Mouse (Mus musculus) limb, embryonic 13.5 days (tissue): ENCODE measurements around the gene Tgm4. TPM values are rescaled to one million over a fixed set of nuclear protein-coding genes. Genes with fewer than 3 reads are reported as not detected.

Experiments
- ATAC-seq: fragments of 200-750 bp; cut with Nextera tagmentation; 2 replicates; pipeline ENCODE4 v1.8.0; 2017; ENCODE audit warnings: low read depth, moderate number of reproducible peaks, moderate TSS enrichment; ENCODE audit not compliant: low FRiP score
- H3K27ac ChIP-seq: fragments of 300-500 bp; sonication (generic); 2 replicates; pipeline ENCODE4 v1.5.1; 2015; ENCODE audit warnings: inconsistent platforms, mild to moderate bottlenecking, moderate library complexity
- H3K27me3 ChIP-seq: fragments of 300-500 bp; sonication (generic); 2 replicates; pipeline ENCODE4 v1.6.1; 2015; ENCODE audit warnings: mild to moderate bottlenecking, inconsistent platforms
- H3K36me3 ChIP-seq: fragments of 300-500 bp; sonication (generic); 2 replicates; pipeline ENCODE4 v1.6.1; 2015; ENCODE audit warnings: inconsistent platforms, mild to moderate bottlenecking, moderate library complexity
- H3K4me1 ChIP-seq: fragments of 300-500 bp; sonication (generic); 2 replicates; pipeline ENCODE4 v1.6.1; 2015; ENCODE audit warnings: inconsistent platforms
- H3K4me2 ChIP-seq: fragments of 300-500 bp; sonication (generic); replicated peaks from 2 replicates; pipeline ENCODE4 v1.6.1; 2015; ENCODE audit warnings: inconsistent platforms, mild to moderate bottlenecking, moderate library complexity
- H3K4me3 ChIP-seq: fragments of 300-500 bp; sonication (generic); 2 replicates; pipeline ENCODE4 v1.5.1; 2015; ENCODE audit warnings: moderate library complexity, mild to moderate bottlenecking, inconsistent platforms
- H3K9ac ChIP-seq: fragments of 300-500 bp; sonication (generic); 2 replicates; pipeline ENCODE4 v1.6.1; 2015; ENCODE audit warnings: mild to moderate bottlenecking, inconsistent platforms
- H3K9me3 ChIP-seq: fragments of 300-500 bp; sonication (generic); 2 replicates; pipeline ENCODE4 v1.6.1; 2016; ENCODE audit warnings: inconsistent platforms
- WGBS: fragments of 180-500 bp; shearing (Covaris S2); methylation state at CpG from one replicate; pipeline ENCODE4 v1.1.7; 2015; 5-methylcytosine and 5-hydroxymethylcytosine counted together
- polyA plus RNA-seq: library from polyadenylated mRNA; unstranded; fragments of >200 nt; fragmentation: Nextera tagmentation; extraction: Ambion mirVana; gene quantifications from 2 replicates; pipeline ENCODE4 v1.2.1, GENCODE M21; 2015

Tgm4 gene
- polyA plus RNA-seq, 1 experiment from 2014 or later, result 0.78 TPM

DNA sequence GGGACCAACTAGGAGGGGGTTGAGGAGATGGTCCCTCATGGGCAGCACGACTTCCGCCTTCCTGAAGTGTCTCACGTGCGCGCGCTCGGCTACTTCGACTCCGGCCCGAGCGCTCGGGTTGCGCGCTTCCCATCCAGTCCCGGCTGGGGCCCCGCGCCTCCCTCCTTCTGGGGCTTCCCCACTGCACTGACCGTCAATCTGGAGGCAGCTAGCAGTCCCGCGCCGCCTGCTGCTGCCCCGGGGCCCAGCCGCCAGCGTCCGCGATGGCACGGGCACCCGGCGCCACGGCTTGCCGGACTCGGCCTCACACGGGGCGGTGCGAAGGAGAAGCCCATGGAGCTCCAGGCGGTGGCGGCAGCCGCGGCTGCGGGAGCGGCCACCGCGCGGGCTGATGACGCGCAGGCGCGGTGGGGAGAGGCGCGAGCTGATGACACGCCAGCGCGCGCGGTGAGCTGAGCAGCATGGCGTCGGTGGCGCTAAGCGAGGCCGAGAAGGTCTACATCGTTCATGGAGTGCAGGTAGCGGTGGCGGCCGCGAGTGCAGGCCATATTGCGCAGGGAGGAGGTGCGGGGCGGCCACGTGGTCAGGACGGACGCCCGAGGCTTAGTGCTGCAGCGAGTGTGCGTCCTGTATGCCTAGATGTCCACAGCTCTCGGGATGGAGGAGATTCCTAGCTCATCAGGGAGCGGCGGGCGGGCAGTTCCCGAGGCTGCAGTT lies 78.4 kb downstream of the Tgm4 start, which contains the start of the genes Zdhhc3 and Exosc7:
Gene Zdhhc3 (minus strand): TSS at position 401 of the 717 bp plus-strand sequence.
Gene Exosc7 (plus strand): TSS at position 411 of the 717 bp plus-strand sequence.
- Histone ChIP-seq H3K9ac (peak within 1 kb of the TSS; percentile 95), H3K4me1 (peaks cover 20% of the 10 kb centered on the region), H3K9me3 (no peaks in the 10 kb centered on the region), H3K4me3 (peak within 1 kb of the TSS; percentile 92), H3K27me3 (no peaks in the 10 kb centered on the region), H3K4me2 (peak within 1 kb of the TSS; percentile 94), H3K36me3 (peaks cover 14% of the 10 kb centered on the region), H3K27ac (peak within 1 kb of the TSS; percentile 90)
- peak; percentile 93 for ATAC-seq
- WGBS, result under 1% methylated on average over 79 of the region's 79 CpGs

DNA sequence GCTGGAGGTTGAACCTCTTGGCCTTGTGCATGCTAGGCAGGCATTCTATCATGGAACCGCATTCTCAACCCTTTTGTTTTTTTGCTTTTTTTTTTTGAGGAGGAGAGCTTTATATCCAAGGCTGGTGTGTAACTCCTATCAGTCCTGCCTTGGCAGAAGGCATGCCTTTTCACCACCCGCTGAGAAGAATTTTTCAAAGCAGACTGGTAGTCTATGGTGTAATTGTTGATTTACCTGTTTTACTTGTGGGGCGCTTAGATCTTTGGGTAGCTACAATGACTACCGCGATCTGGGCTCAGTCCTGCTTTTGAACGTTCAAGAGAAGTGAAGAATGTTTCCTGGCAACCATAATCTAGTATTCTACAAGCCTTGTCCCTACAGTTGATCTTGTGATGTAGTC lies 79.4 kb downstream of the Tgm4 start:
- no peaks in the 10 kb centered on the region for H3K27me3 ChIP-seq
- H3K9me3 ChIP-seq, result no peaks in the 10 kb centered on the region
- ATAC-seq, result no peak
- H3K4me2 ChIP-seq, result peak overlapping the region; percentile 94
- H3K4me3 ChIP-seq, result peak overlapping the region; percentile 92
- WGBS, result 67% methylated on average over 6 of the region's 6 CpGs
- peaks cover 24% of the 10 kb centered on the region for H3K36me3 ChIP-seq
- H3K9ac ChIP-seq, result peak overlapping the region; percentile 95
- H3K27ac ChIP-seq, result no peak overlapping the region; the same call in 1 of the 2 replicates
- peaks cover 20% of the 10 kb centered on the region for H3K4me1 ChIP-seq

DNA sequence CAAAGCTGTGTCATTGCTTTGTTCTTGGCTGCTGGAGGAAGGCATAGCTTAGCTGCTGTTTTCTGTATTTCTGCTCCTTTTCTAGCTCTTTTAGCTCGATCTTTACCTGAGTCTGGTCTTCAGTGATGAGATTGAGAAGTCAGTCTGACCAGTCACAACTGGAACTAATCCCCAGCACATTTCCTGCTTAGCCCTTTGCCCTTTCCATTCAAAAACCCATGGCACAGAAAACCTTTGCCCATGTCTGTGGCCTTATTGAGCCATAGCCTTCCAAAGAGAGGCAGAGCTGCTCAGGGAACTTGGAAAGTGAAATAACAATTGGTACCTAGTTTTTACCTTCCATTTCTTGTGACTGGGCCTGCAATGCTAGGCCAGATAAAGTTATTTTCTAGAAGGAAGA lies 81.0 kb downstream of the Tgm4 start:
- Histone ChIP-seq H3K4me1 (peaks cover 20% of the 10 kb centered on the region), H3K4me2 (no peak overlapping the region), H3K36me3 (peaks cover 41% of the 10 kb centered on the region), H3K4me3 (no peak overlapping the region), H3K9me3 (no peaks in the 10 kb centered on the region), H3K27ac (no peak overlapping the region), H3K9ac (no peak overlapping the region), H3K27me3 (no peaks in the 10 kb centered on the region)
- 90% methylated on average over 1 of the region's 1 CpGs for WGBS
- ATAC-seq, result no peak

Other genes starting within 250 kb of the Tgm4 start
- gene Tcaim, start 229.2 kb upstream of the Tgm4 start, polyA plus RNA-seq, result 8.4 TPM in 2 replicates
- gene Gm35549, start 190.7 kb upstream of the Tgm4 start, polyA plus RNA-seq, result 0.34 and 0.67 TPM in 2 replicates
- 75.2 and 88.0 TPM in 2 replicates for gene Zfp445, start 168.7 kb upstream of the Tgm4 start, polyA plus RNA-seq
- gene Zkscan7, start 149.0 kb upstream of the Tgm4 start, polyA plus RNA-seq, result 3.7 and 4.9 TPM in 2 replicates
- 29.6 and 32.2 TPM in 2 replicates for gene Zfp105, start 111.7 kb upstream of the Tgm4 start, polyA plus RNA-seq
- 33.5 and 33.7 TPM in 2 replicates for gene 1110059G10Rik, start 83.7 kb upstream of the Tgm4 start, polyA plus RNA-seq
- gene Kif15, start 83.7 kb upstream of the Tgm4 start, polyA plus RNA-seq, result 58.2 and 63.6 TPM in 2 replicates
- 21.0 and 23.3 TPM in 2 replicates for gene Tmem42, start 13.4 kb upstream of the Tgm4 start, polyA plus RNA-seq
- gene Zdhhc3, start 78.5 kb downstream of the Tgm4 start, polyA plus RNA-seq, result 68.5 and 70.2 TPM in 2 replicates
- 97.0 and 99.0 TPM in 2 replicates for gene Exosc7, start 78.5 kb downstream of the Tgm4 start, polyA plus RNA-seq
- 0.24 and 0.32 TPM in 2 replicates for gene Clec3b, start 116.2 kb downstream of the Tgm4 start, polyA plus RNA-seq
- gene Cdcp1, start 181.3 kb downstream of the Tgm4 start, polyA plus RNA-seq, result 4.8 and 5.3 TPM in 2 replicates
- gene Tmem158, start 226.0 kb downstream of the Tgm4 start, polyA plus RNA-seq, result 15.3 and 18.8 TPM in 2 replicates